Mouse (Mus musculus) liver, adult 2 months (tissue): ENCODE measurements around the gene Fry.

Experiments used
- CTCF ChIP-seq: fragments of 200-500 bp; IDR thresholded peaks from 2 replicates; pipeline ENCODE4 v1.5.1; 2011; ENCODE audit warnings: low read depth, low read length, control low read depth
- POLR2A ChIP-seq: fragments of 200-500 bp; IDR thresholded peaks from 2 replicates; pipeline ENCODE4 v1.6.1; 2011; ENCODE audit warnings: low read length, control low read depth; ENCODE audit not compliant: insufficient read depth; ENCODE audit errors: extremely low read depth

- TF ChIP-seq POLR2A (no peak), CTCF (peak; percentile 27; the same call in 1 of the 2 replicates)
Measured at GRCm38 (mm10) chr5:150402832-150403447, 284.5 kb downstream of the Fry start.
